In the genomic region with DNA sequence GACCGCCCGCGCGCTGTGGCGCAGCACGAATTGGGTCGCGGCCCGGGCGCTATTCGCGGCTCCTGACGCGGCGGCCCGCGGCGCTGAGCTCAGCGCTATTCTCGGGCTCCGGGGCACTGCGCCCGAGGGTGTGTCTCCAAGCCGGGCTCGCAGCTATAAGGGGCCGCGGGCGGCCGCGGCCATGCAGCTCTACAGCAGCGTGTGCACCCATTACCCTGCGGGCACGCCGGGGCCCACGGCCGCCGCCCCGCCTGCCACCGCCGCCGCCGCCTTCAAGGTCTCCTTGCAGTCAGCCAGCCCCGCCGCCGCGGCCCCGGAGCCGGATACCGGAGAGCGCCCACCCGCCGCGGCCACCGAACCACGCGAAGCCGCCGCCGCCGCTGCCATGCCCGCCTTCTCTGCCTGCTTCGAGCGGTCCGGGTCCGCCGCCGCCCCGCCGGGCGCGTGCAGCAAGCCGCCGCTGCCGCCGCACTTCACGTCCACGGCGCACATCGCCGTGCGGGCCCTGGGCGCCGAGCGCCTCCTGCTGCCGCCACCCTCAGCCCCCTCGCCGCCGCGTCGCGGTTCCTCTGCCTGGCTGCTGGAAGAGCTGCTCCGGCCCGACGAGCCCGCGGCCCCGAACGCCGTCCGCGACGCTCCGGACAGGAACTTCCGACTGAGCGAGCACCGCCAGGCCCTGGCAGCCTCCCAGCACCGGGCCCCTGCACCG, we compare ENCODE assay signal across 8 mouse cellular contexts. TPM values are rescaled to one million over a fixed set of nuclear protein-coding genes. Genes with fewer than 3 reads are reported as not detected.
DNase-seq lines count a peak whose midpoint lies in the region; ATAC-seq and TF ChIP-seq lines count a peak whose summit lies in the region.

No protein-coding gene starts in this region.

- H3K79me2 ChIP-seq in MEL (ENCODE audit: control insufficient read depth, insufficient read depth, low read length, poor library complexity) = no peaks in the 10 kb centered on the region

- peak overlapping the region; percentile 72 for H3K4me2 ChIP-seq in hindbrain, embryonic 16.5 days (ENCODE audit: low read length)

- whole genome bisulfite sequencing in hindbrain, embryonic 16.5 days = under 1% methylated on average over 85 of the region's 108 CpGs

- no peaks in the 10 kb centered on the region for H3K36me3 ChIP-seq in MEL (ENCODE audit: control insufficient read depth in 1 of 2, insufficient read depth in 2 of 2, low read length in 2 of 2)
- H3K36me3 ChIP-seq in hindbrain, embryonic 16.5 days (ENCODE audit: control insufficient read depth, insufficient read depth, low read length) = no peaks in the 10 kb centered on the region

- peak; percentile 90 for ATAC-seq in hindbrain, embryonic 16.5 days
- ATAC-seq in megakaryocyte, adult 5-6 weeks (ENCODE audit: poor library complexity, severe bottlenecking) = peak; percentile 51

- no peaks in the 10 kb centered on the region for H3K9me3 ChIP-seq in MEL (replicated peaks; ENCODE audit: insufficient read depth, low read length)
- no peaks in the 10 kb centered on the region for H3K9me3 ChIP-seq in hindbrain, embryonic 16.5 days (ENCODE audit: control insufficient read depth, low read length)

- no peak overlapping the region for H3K27ac ChIP-seq in MEL (ENCODE audit: control insufficient read depth, low read depth, low read length)
- peak overlapping the region; percentile 88 for H3K27ac ChIP-seq in hindbrain, embryonic 16.5 days (ENCODE audit: low read depth, low read length)

- TF ChIP-seq POLR2A in MEL (IDR thresholded peaks at IDR 0.05; ENCODE audit: control insufficient read depth in 1 of 2, insufficient read depth in 1 of 2, low read depth in 1 of 2, low read length in 2 of 2, poor library complexity in 1 of 2) = no peak

- peak overlapping the region; percentile 63 for H3K9ac ChIP-seq in MEL (ENCODE audit: control insufficient read depth, low read depth, low read length, poor library complexity, severe bottlenecking)
- peak overlapping the region; percentile 88 for H3K9ac ChIP-seq in hindbrain, embryonic 16.5 days (ENCODE audit: low read depth, low read length)

- H3K4me1 ChIP-seq in MEL (ENCODE audit: control insufficient read depth in 1 of 2, insufficient read depth in 2 of 2, low read length in 2 of 2) = no peaks in the 10 kb centered on the region
- peaks cover 16% of the 10 kb centered on the region for H3K4me1 ChIP-seq in hindbrain, embryonic 16.5 days (ENCODE audit: control insufficient read depth, insufficient read depth, low read depth, low read length)

- intact Hi-C loops in left cerebral cortex, postnatal 10 days (cut with DNase I) = loop anchor here (5.0 kb wide), 2 partner anchors 111 to 131 kb away; no protein-coding TSS in a partner anchor

- no peak for TF ChIP-seq RAD21 in MEL (IDR thresholded peaks at IDR 0.05; ENCODE audit: low read depth, low read length)

- no peak for TF ChIP-seq EP300 in MEL (IDR thresholded peaks at IDR 0.05; ENCODE audit: low read depth in 1 of 2, low read length in 2 of 2)

- H3K4me3 ChIP-seq in MEL (ENCODE audit: control insufficient read depth in 1 of 2, insufficient read depth in 1 of 2, low read depth in 2 of 2, low read length in 2 of 2) = peak overlapping the region; percentile 54; a peak in 3 of 4 replicates
- H3K4me3 ChIP-seq in hindbrain, embryonic 16.5 days (ENCODE audit: low read length) = peak overlapping the region; percentile 92

- peak; percentile 16 for DNase-seq in MEL (ENCODE audit: low read depth, low spot score)
- peak; percentile 15 for DNase-seq in c-Kit-negative CD71-positive TER-119-positive erythroid progenitor cells, embryonic 14.5 days (ENCODE audit: low read depth, low spot score)
- DNase-seq in frontal cortex, postnatal 25 days (ENCODE audit: low spot score in 2 of 2) = peak; percentile 23 to 47
- peak; percentile 13 to 78 for DNase-seq in left cerebral cortex, postnatal 10 days (ENCODE audit: extremely low spot score in 1 of 2, low spot score in 2 of 2)
- DNase-seq in right cerebral cortex, adult 2 months (ENCODE audit: low spot score in 2 of 2) = peak; percentile 41 to 50
- DNase-seq in urinary bladder, adult 2 months (ENCODE audit: low spot score) = peak; percentile 50

- TF ChIP-seq CTCF in MEL (IDR thresholded peaks at IDR 0.05 in 2 of 3, conservative IDR thresholded peaks at IDR 0.05 in 1 of 3; ENCODE audit: control insufficient read depth in 1 of 3, insufficient read depth in 1 of 3, low read depth in 2 of 3, low read length in 3 of 3, poor library complexity in 1 of 3, severe bottlenecking in 1 of 3) = no peak

- H3K27me3 ChIP-seq in MEL (ENCODE audit: control insufficient read depth in 1 of 2, insufficient read depth in 2 of 2, low read length in 2 of 2) = peaks cover 0 to 5% of the 10 kb centered on the region in 2 experiments; a peak in 2 of 4 replicates
- no peaks in the 10 kb centered on the region; the same call in 1 of the 2 replicates for H3K27me3 ChIP-seq in hindbrain, embryonic 16.5 days (replicated peaks; ENCODE audit: control insufficient read depth, insufficient read depth, low read length)

TF ChIP-seq in MEL, 35 proteins besides CTCF, POLR2A, EP300 and RAD21:
- TF ChIP-seq MXI1 (IDR thresholded peaks at IDR 0.05; ENCODE audit: low read depth, low read length) (0 out of 2 replicates have a peak, but pooled peaks have one; percentile 12), UBTF (IDR thresholded peaks at IDR 0.05; ENCODE audit: borderline replicate concordance, insufficient read depth, low read depth, low read length) (0 out of 2 replicates have a peak, but pooled peaks have one; percentile 66), MEF2A (IDR thresholded peaks at IDR 0.05; ENCODE audit: extremely low read depth, insufficient replicate concordance, low read depth, low read length, poor library complexity, severe bottlenecking) (no peak), POLR2AphosphoS2 (IDR thresholded peaks at IDR 0.05; ENCODE audit: low read length) (no peak), E2F4 (IDR thresholded peaks at IDR 0.05; ENCODE audit: borderline replicate concordance, low read depth, low read length) (no peak)

RNA-seq across cellular contexts. Expression of gene Otud1, which starts 0.5 kb away (rescaled TPM):
- total RNA-seq in MEL (2012; rRNA removed) = 0.27 and 0.29 TPM in 2 replicates
- polyA plus RNA-seq in MEL (2012; ENCODE audit: insufficient read depth in 1 of 2, insufficient read length in 2 of 2, low read depth in 1 of 2, low replicate concordance in 2 of 2, missing spikeins in 1 of 2) = under 1 TPM in 1 of 2 experiments, not detected in 1; 0.45 TPM
- 1.3 and 1.5 TPM in 2 replicates for polyA plus RNA-seq in hindbrain, embryonic 16.5 days (2015; fragmentation: Nextera tagmentation; extraction: Ambion mirVana)
- 10 to 100 TPM; 14.2 to 15.1 TPM for total RNA-seq in left cerebral cortex, postnatal 10 days (2021)
- 5.3 and 6.6 TPM in 2 replicates for total RNA-seq in megakaryocyte, adult 5-6 weeks (2015)
- total RNA-seq in megakaryocyte, adult 5-6 weeks (2017) = 6.0 and 6.4 TPM in 2 replicates
- 5.6 and 7.7 TPM in 2 replicates for polyA plus RNA-seq in urinary bladder, adult 2 months (2012; rRNA removed)
